Mouse (Mus musculus) thymus, adult 2 months (tissue): ENCODE results near the gene Elf4. TPM values are rescaled to one million over a fixed set of nuclear protein-coding genes. Genes with fewer than 3 reads are reported as not detected.

ENCODE experiments used
- DNase-seq: peaks from one replicate; pipeline ENCODE4 v3.0.0; 2021
- H3K27ac ChIP-seq: fragments of 200-500 bp; 2 replicates; pipeline ENCODE4 v1.5.1; 2012; ENCODE audit warnings: low read length, control low read depth; ENCODE audit not compliant: control insufficient read depth, insufficient read depth
- H3K27me3 ChIP-seq: fragments of 200-500 bp; 2 replicates; pipeline ENCODE4 v1.6.1; 2012; ENCODE audit warnings: mild to moderate bottlenecking, low read length, moderate library complexity, mixed read lengths; ENCODE audit not compliant: control insufficient read depth, insufficient read depth
- H3K36me3 ChIP-seq: fragments of 200-500 bp; 2 replicates; pipeline ENCODE4 v1.6.1; 2012; ENCODE audit warnings: mild to moderate bottlenecking, low read length, moderate library complexity; ENCODE audit not compliant: control insufficient read depth, insufficient read depth
- H3K4me1 ChIP-seq: fragments of 200-500 bp; replicated peaks from 2 replicates; pipeline ENCODE4 v1.6.1; 2012; ENCODE audit warnings: low read length; ENCODE audit not compliant: control insufficient read depth, insufficient read depth
- H3K4me3 ChIP-seq: fragments of 200-500 bp; 2 replicates; pipeline ENCODE4 v1.5.1; 2012; ENCODE audit warnings: mild to moderate bottlenecking, low read length, control low read depth, moderate library complexity; ENCODE audit not compliant: control insufficient read depth, insufficient read depth
- CTCF ChIP-seq: fragments of 200-500 bp; IDR thresholded peaks from 2 replicates; pipeline ENCODE4 v1.5.1; 2012; ENCODE audit warnings: mild to moderate bottlenecking, control low read depth, low read length, moderate library complexity, borderline replicate concordance; ENCODE audit not compliant: control insufficient read depth, poor library complexity, insufficient read depth; ENCODE audit errors: extremely low read depth
- POLR2A ChIP-seq: fragments of 200-500 bp; IDR thresholded peaks from 2 replicates; pipeline ENCODE4 v1.6.1; 2012; ENCODE audit warnings: mild to moderate bottlenecking, low read length, control low read depth, moderate library complexity; ENCODE audit not compliant: control insufficient read depth, poor library complexity, insufficient read depth; ENCODE audit errors: extremely low read depth
- WGBS: fragments of 180-500 bp; shearing (Covaris S2); methylation state at CpG from one replicate; pipeline ENCODE4 v1.1.7; 2018; 5-methylcytosine and 5-hydroxymethylcytosine counted together
- polyA plus RNA-seq: library from polyadenylated mRNA; depleted of rRNA; stranded (reverse); fragments of >200 nt; gene quantifications from 2 replicates; pipeline ENCODE4 v1.2.3, GENCODE M21; 2012; rRNA removed

Gene Elf4
- polyA plus RNA-seq, 1 experiment, result 90.5 TPM

GRCm38 (mm10) chrX:48365836-48366577 is 96.9 kb downstream of the Elf4 start:
- Histone ChIP-seq H3K4me1 (no peaks in the 10 kb centered on the region), H3K27me3 (no peaks in the 10 kb centered on the region), H3K27ac (no peak overlapping the region), H3K4me3 (no peak overlapping the region), H3K36me3 (peaks cover 4% of the 10 kb centered on the region; the same call in 1 of the 2 replicates)
- no peak for TF ChIP-seq CTCF
- no peak for TF ChIP-seq POLR2A
- no peak for DNase-seq
- WGBS, result 84% methylated on average over 15 of the region's 15 CpGs

Other genes with a start within 250 kb of the Elf4 start
- gene Utp14a, start 206.3 kb downstream of the Elf4 start, polyA plus RNA-seq, result 3.7 and 3.8 TPM in 2 replicates
- gene Bcorl1, start 121.8 kb downstream of the Elf4 start, polyA plus RNA-seq, result 7.8 TPM in 2 replicates
- gene Aifm1, start 50.4 kb upstream of the Elf4 start, polyA plus RNA-seq, result 11.8 and 12.1 TPM in 2 replicates
- 2.0 and 2.5 TPM in 2 replicates for gene Rab33a, start 56.2 kb upstream of the Elf4 start, polyA plus RNA-seq
- gene Zfp280c, start 131.4 kb upstream of the Elf4 start, polyA plus RNA-seq, result 8.8 and 11.4 TPM in 2 replicates
- gene Slc25a14, start 160.3 kb upstream of the Elf4 start, polyA plus RNA-seq, result 3.2 and 4.8 TPM in 2 replicates
- gene Gpr119, start 211.3 kb upstream of the Elf4 start, polyA plus RNA-seq, result 0.07 TPM in 1 of 2 replicates, not detected in the other
- gene Rbmx2, start 231.9 kb upstream of the Elf4 start, polyA plus RNA-seq, result 3.2 and 3.4 TPM in 2 replicates